Mouse (Mus musculus) heart, postnatal 14 days (tissue): ENCODE measurements around the gene Bfsp2. TPM values are rescaled to one million over a fixed set of nuclear protein-coding genes. Genes with fewer than 3 reads are reported as not detected.

Experiments used
- DNase-seq, 2 experiments: peaks; one replicate each; pipeline ENCODE4 v3.0.0; 2021 to 2022
- intact Hi-C: fragments of 180-260 bp; cut with DNase I; formaldehyde crosslinking; loops from one replicate; pipeline ENCODE4 v1.15.1; 2025
- total RNA-seq, 2 experiments: library from RNA; stranded (reverse); gene quantifications; 2 replicates each; pipeline ENCODE4 v1.2.3; 2021

The Bfsp2 gene
- total RNA-seq, 2 experiments from 2014 or later, result 0.65 TPM; not detected in 1

- DNase-seq, result no peak
- intact Hi-C loops, result no loop called here
These were observed 93.6 kb downstream of the Bfsp2 start for GRCm38 (mm10) chr9:103386573-103386972.

- DNase-seq, result no peak
- intact Hi-C loops, result no loop called here
These were observed 94.6 kb downstream of the Bfsp2 start for GRCm38 (mm10) chr9:103385600-103385999.

GRCm38 (mm10) chr9:103384141-103384796 is 96.0 kb downstream of the Bfsp2 start:
- no peak for DNase-seq
- intact Hi-C loops, result no loop called here

GRCm38 (mm10) chr9:103383576-103383975 is 96.6 kb downstream of the Bfsp2 start:
- intact Hi-C loops, result no loop called here
- no peak for DNase-seq

GRCm38 (mm10) chr9:103382989-103383388 is 97.2 kb downstream of the Bfsp2 start:
- no peak for DNase-seq
- intact Hi-C loops, result no loop called here

GRCm38 (mm10) chr9:103380566-103380965 is 99.7 kb downstream of the Bfsp2 start:
- DNase-seq, result no peak
- intact Hi-C loops, result no loop called here

GRCm38 (mm10) chr9:103379199-103379598 is 101.0 kb downstream of the Bfsp2 start:
- DNase-seq, result no peak
- intact Hi-C loops, result no loop called here

- intact Hi-C loops, result no loop called here
- no peak for DNase-seq
These were observed 101.5 kb downstream of the Bfsp2 start for GRCm38 (mm10) chr9:103378686-103379085.

GRCm38 (mm10) chr9:103376346-103377320 is 103.6 kb downstream of the Bfsp2 start:
- intact Hi-C loops, result no loop called here
- no peak for DNase-seq

Other genes with a start within 250 kb of the Bfsp2 start
- gene Trf, start 250.0 kb downstream of the Bfsp2 start, total RNA-seq, result 10 to 100 TPM; 44.6 to 49.3 TPM
- under 1 TPM; 0.34 to 0.45 TPM for gene 1300017J02Rik, start 175.3 kb downstream of the Bfsp2 start, total RNA-seq
- 10 to 100 TPM; 12.8 to 17.6 TPM for gene Topbp1, start 175.2 kb downstream of the Bfsp2 start, total RNA-seq
- gene Cdv3, start 114.6 kb downstream of the Bfsp2 start, total RNA-seq, result 10 to 100 TPM; 85.5 to 99.8 TPM